Mouse (Mus musculus) forebrain, postnatal 0 days (tissue): ENCODE data around the gene Lhx4. TPM values are rescaled to one million over a fixed set of nuclear protein-coding genes. Genes with fewer than 3 reads are reported as not detected.
A peak's percentile ranks its signal among the peaks of the same experiment; 100 is the strongest.

Experiments used
- ATAC-seq: fragments of 200-750 bp; cut with Nextera tagmentation; 2 replicates; pipeline ENCODE4 v1.8.0; 2017; ENCODE audit warnings: mild to moderate bottlenecking, moderate library complexity
- DNase-seq: peaks from one replicate; pipeline ENCODE4 v3.0.0-alpha.2; 2015
- H3K27ac ChIP-seq: fragments of 300-500 bp; sonication (generic); 2 replicates; pipeline ENCODE4 v1.5.1; 2014; ENCODE audit warnings: low read depth, mild to moderate bottlenecking, antibody characterized with exemption, low read length, moderate library complexity, mixed read lengths
- H3K27me3 ChIP-seq: fragments of 300-500 bp; sonication (generic); 2 replicates; pipeline ENCODE4 v1.6.1; 2014; ENCODE audit warnings: mild to moderate bottlenecking, low read length, mixed read lengths; ENCODE audit not compliant: insufficient read depth
- H3K36me3 ChIP-seq: fragments of 300-500 bp; sonication (generic); 2 replicates; pipeline ENCODE4 v1.6.1; 2014; ENCODE audit warnings: mild to moderate bottlenecking, moderate library complexity; ENCODE audit not compliant: insufficient read depth
- H3K4me1 ChIP-seq: fragments of 300-500 bp; sonication (generic); 2 replicates; pipeline ENCODE4 v1.6.1; 2014; ENCODE audit warnings: antibody characterized with exemption; ENCODE audit not compliant: insufficient read depth
- H3K4me2 ChIP-seq: fragments of 300-500 bp; sonication (generic); 2 replicates; pipeline ENCODE4 v1.6.1; 2014; ENCODE audit warnings: low read depth, mild to moderate bottlenecking, moderate library complexity
- H3K4me3 ChIP-seq: fragments of 300-500 bp; sonication (generic); 2 replicates; pipeline ENCODE4 v1.5.1; 2014; ENCODE audit warnings: low read depth, low read length, mixed read lengths
- H3K9ac ChIP-seq: fragments of 300-500 bp; sonication (generic); 2 replicates; pipeline ENCODE4 v1.6.1; 2014; ENCODE audit warnings: mild to moderate bottlenecking
- H3K9me3 ChIP-seq: fragments of 300-500 bp; sonication (generic); 2 replicates; pipeline ENCODE4 v1.6.1; 2016; ENCODE audit warnings: low read length
- CTCF ChIP-seq: sonication (generic); IDR thresholded peaks from 2 replicates; pipeline ENCODE4 v1.5.1; 2016; ENCODE audit warnings: antibody characterized with exemption, control low read depth, low read depth
- WGBS: fragments of 180-500 bp; shearing (Covaris S2); extraction: QIAGEN DNeasy Blood & Tissue Kit; methylation state at CpG from one replicate; pipeline ENCODE4 v1.1.7; 2014; 5-methylcytosine and 5-hydroxymethylcytosine counted together
- polyA plus RNA-seq: library from polyadenylated mRNA; unstranded; fragments of >200 nt; fragmentation: Nextera tagmentation; extraction: Ambion mirVana; gene quantifications from 2 replicates; pipeline ENCODE4 v1.2.1, GENCODE M21; 2015
- total RNA-seq: library from RNA; depleted of rRNA; stranded (reverse); fragments of >200 nt; gene quantifications from 2 replicates; pipeline ENCODE4 v1.2.3, GENCODE M21; 2014; rRNA removed

The Lhx4 gene
- total RNA-seq = 0.15 TPM in 1 of 2 replicates, not detected in the other
- 0.10 and 0.11 TPM in 2 replicates for polyA plus RNA-seq

DNA sequence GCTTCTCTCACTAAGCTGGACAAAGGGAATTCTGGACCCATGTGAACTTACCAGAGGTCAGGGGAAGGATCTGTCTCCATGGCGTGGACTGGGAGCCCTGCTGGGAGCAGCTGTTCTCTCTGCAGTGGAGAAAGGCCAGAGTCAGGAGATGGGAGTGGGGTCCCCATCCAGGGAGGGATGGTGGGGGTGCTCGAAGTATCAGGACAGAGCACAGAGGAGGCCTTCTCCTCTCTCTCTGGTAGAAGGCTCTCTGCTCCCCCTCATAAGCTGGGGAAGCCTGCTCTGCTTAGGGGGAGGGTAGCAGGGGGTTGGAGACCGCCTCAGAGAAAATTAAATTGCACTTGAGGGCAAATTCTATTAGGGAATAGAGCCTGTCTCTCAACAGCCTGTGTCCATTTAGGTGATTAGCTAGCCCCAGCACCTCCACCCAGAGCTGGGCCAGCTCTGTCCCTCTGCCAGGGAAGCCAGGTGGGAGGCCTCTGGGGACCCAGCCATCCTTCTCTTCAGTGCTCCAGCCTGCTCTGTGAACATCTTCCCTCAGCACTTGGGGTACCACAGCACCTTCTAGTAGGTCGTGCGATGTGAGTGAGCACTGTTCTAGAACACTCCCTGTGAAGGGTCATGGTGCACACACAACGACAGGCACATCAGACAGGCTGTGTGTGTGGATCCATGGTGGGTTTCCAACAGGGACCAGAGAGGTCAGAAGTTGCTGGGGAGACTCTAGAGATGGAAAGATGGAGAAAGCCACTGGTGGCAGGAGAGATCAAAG is at the start of gene Lhx4:
Lhx4 (minus strand) TSS at position 201 of the 772 bp plus-strand sequence.
- no peak for ATAC-seq
- H3K9ac ChIP-seq = no peak within 1 kb of the TSS
- H3K9me3 ChIP-seq = no peaks in the 10 kb centered on the region
- no peak within 1 kb of the TSS for H3K4me2 ChIP-seq
- TF ChIP-seq CTCF = no peak
- H3K36me3 ChIP-seq = no peaks in the 10 kb centered on the region
- H3K4me3 ChIP-seq = no peak within 1 kb of the TSS
- H3K4me1 ChIP-seq = no peaks in the 10 kb centered on the region
- H3K27ac ChIP-seq = no peak within 1 kb of the TSS
- no peak for DNase-seq
- peaks cover 48% of the 10 kb centered on the region for H3K27me3 ChIP-seq
- 64% methylated on average over 6 of the region's 6 CpGs for WGBS

- Histone ChIP-seq H3K9me3 (no peaks in the 10 kb centered on the region), H3K36me3 (peaks cover 24% of the 10 kb centered on the region), H3K4me3 (no peak overlapping the region), H3K9ac (no peak overlapping the region), H3K27me3 (no peaks in the 10 kb centered on the region), H3K27ac (no peak overlapping the region), H3K4me2 (no peak overlapping the region), H3K4me1 (no peaks in the 10 kb centered on the region)
- no peak for ATAC-seq
- 96% methylated on average over 4 of the region's 4 CpGs for WGBS
- no peak for TF ChIP-seq CTCF
- no peak for DNase-seq
These were observed 46.5 kb upstream of the Lhx4 start for GRCm38 (mm10) chr1:155798000-155798399.

DNA sequence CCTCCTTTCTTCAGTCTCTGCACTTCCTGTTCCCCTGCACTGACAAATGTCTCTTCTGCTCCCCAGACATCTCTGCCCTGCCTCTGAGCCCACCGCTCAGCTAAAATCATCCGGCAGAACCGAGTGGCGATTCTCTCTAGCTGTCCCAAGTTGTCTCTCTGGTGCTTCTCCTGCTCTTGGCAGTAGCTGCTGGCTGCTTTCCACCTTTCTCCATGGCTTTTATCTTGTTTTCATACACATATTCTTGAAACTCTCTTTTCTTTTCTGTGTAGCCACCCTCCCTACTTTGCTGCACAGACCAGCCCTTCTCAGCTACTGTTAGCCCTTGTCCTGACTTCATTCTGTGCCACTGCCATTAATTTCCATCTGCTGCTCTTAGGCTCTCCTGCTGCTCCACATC is 45.9 kb upstream of the Lhx4 start:
- Histone ChIP-seq H3K9ac (no peak overlapping the region), H3K4me2 (no peak overlapping the region), H3K9me3 (no peaks in the 10 kb centered on the region), H3K4me1 (no peaks in the 10 kb centered on the region), H3K27ac (no peak overlapping the region), H3K4me3 (no peak overlapping the region), H3K36me3 (peaks cover 25% of the 10 kb centered on the region), H3K27me3 (no peaks in the 10 kb centered on the region)
- TF ChIP-seq CTCF = no peak
- 56% methylated on average over 4 of the region's 4 CpGs for WGBS
- no peak for DNase-seq
- no peak for ATAC-seq

GRCm38 (mm10) chr1:155796757-155797405 is 45.4 kb upstream of the Lhx4 start:
- WGBS = 60% methylated on average over 11 of the region's 11 CpGs
- Histone ChIP-seq H3K9me3 (no peaks in the 10 kb centered on the region), H3K36me3 (peaks cover 29% of the 10 kb centered on the region), H3K27ac (no peak overlapping the region), H3K4me1 (no peaks in the 10 kb centered on the region), H3K27me3 (no peaks in the 10 kb centered on the region), H3K9ac (no peak overlapping the region), H3K4me3 (no peak overlapping the region), H3K4me2 (no peak overlapping the region)
- no peak for ATAC-seq
- no peak for TF ChIP-seq CTCF
- DNase-seq = no peak

GRCm38 (mm10) chr1:155795791-155796233 is 44.3 kb upstream of the Lhx4 start:
- no peaks in the 10 kb centered on the region for H3K9me3 ChIP-seq
- DNase-seq = no peak
- no peak overlapping the region for H3K4me2 ChIP-seq
- no peak for ATAC-seq
- no peaks in the 10 kb centered on the region for H3K27me3 ChIP-seq
- peaks cover 32% of the 10 kb centered on the region for H3K36me3 ChIP-seq
- no peak overlapping the region for H3K4me3 ChIP-seq
- H3K4me1 ChIP-seq = no peaks in the 10 kb centered on the region
- TF ChIP-seq CTCF = no peak
- no peak overlapping the region for H3K9ac ChIP-seq
- no peak overlapping the region for H3K27ac ChIP-seq
- 89% methylated on average over 5 of the region's 5 CpGs for WGBS

GRCm38 (mm10) chr1:155794855-155795254 is 43.4 kb upstream of the Lhx4 start:
- DNase-seq = no peak
- H3K9ac ChIP-seq = no peak overlapping the region
- ATAC-seq = no peak
- H3K4me1 ChIP-seq = no peaks in the 10 kb centered on the region
- H3K4me2 ChIP-seq = no peak overlapping the region
- H3K9me3 ChIP-seq = no peaks in the 10 kb centered on the region
- no peak overlapping the region for H3K4me3 ChIP-seq
- WGBS = 90% methylated on average over 6 of the region's 6 CpGs
- no peaks in the 10 kb centered on the region for H3K27me3 ChIP-seq
- TF ChIP-seq CTCF = no peak
- no peak overlapping the region for H3K27ac ChIP-seq
- peaks cover 32% of the 10 kb centered on the region for H3K36me3 ChIP-seq

- 64% methylated on average over 5 of the region's 5 CpGs for WGBS
- TF ChIP-seq CTCF = peak; percentile 47
- Histone ChIP-seq H3K27me3 (no peaks in the 10 kb centered on the region), H3K27ac (no peak overlapping the region), H3K4me1 (no peaks in the 10 kb centered on the region), H3K36me3 (peaks cover 52% of the 10 kb centered on the region), H3K9ac (no peak overlapping the region), H3K9me3 (no peaks in the 10 kb centered on the region), H3K4me2 (no peak overlapping the region), H3K4me3 (no peak overlapping the region)
- DNase-seq = no peak
- ATAC-seq = no peak
These were observed 40.4 kb upstream of the Lhx4 start for GRCm38 (mm10) chr1:155791919-155792318.
